Mouse (Mus musculus) liver, embryonic 18 days (tissue): ENCODE data around the gene Tnfrsf25. TPM values are rescaled to one million over a fixed set of nuclear protein-coding genes. Genes with fewer than 3 reads are reported as not detected.

Source experiments
- polyA plus RNA-seq: library from polyadenylated mRNA; depleted of rRNA; stranded (reverse); fragments of >200 nt; gene quantifications from 2 replicates; pipeline ENCODE4 v1.2.3, GENCODE M21; 2012; rRNA removed

Tnfrsf25 gene
- polyA plus RNA-seq: 0.39 and 0.46 TPM in 2 replicates

GRCm38 (mm10) chr4:152115921-152116612, at the start of gene Tnfrsf25:
Tnfrsf25 (plus strand) TSS chr4:152115934.

GRCm38 (mm10) chr4:152072121-152072601, 43.6 kb upstream of the Tnfrsf25 start, which contains the start of gene Plekhg5:
Plekhg5 (plus strand) TSS chr4:152072498.

GRCm38 (mm10) chr4:152151966-152152544, 36.3 kb downstream of the Tnfrsf25 start, which contains the start of gene Espn:
Espn (minus strand) TSS chr4:152152371.

GRCm38 (mm10) chr4:152158585-152159284, 43.0 kb downstream of the Tnfrsf25 start, which contains the start of gene Hes2:
Hes2 (plus strand) TSS chr4:152158867.

Other genes starting within 250 kb of the Tnfrsf25 start
- gene Dnajc11, start 182.2 kb upstream of the Tnfrsf25 start, polyA plus RNA-seq: 26.8 and 27.1 TPM in 2 replicates
- gene Thap3, start 126.9 kb upstream of the Tnfrsf25 start, polyA plus RNA-seq: 7.2 and 7.9 TPM in 2 replicates
- gene Phf13, start 119.7 kb upstream of the Tnfrsf25 start, polyA plus RNA-seq: 1.9 and 2.0 TPM in 2 replicates
- 3.0 and 3.4 TPM in 2 replicates for gene Klhl21, start 107.1 kb upstream of the Tnfrsf25 start, polyA plus RNA-seq
- 9.7 and 11.2 TPM in 2 replicates for gene Zbtb48, start 88.3 kb upstream of the Tnfrsf25 start, polyA plus RNA-seq
- 0.04 and 0.08 TPM in 2 replicates for gene Tas1r1, start 77.4 kb upstream of the Tnfrsf25 start, polyA plus RNA-seq
- 6.7 and 7.9 TPM in 2 replicates for gene Nol9, start 76.6 kb upstream of the Tnfrsf25 start, polyA plus RNA-seq
- gene Plekhg5, start 43.4 kb upstream of the Tnfrsf25 start, polyA plus RNA-seq: 2.6 TPM in 2 replicates
- 1.3 and 1.6 TPM in 2 replicates for gene Espn, start 36.4 kb downstream of the Tnfrsf25 start, polyA plus RNA-seq
- gene Hes2, start 42.9 kb downstream of the Tnfrsf25 start, polyA plus RNA-seq: not detected in 2 replicates
- gene Acot7, start 62.2 kb downstream of the Tnfrsf25 start, polyA plus RNA-seq: 9.0 and 9.1 TPM in 2 replicates
- gene Gpr153, start 158.3 kb downstream of the Tnfrsf25 start, polyA plus RNA-seq: 1.4 TPM in 2 replicates
- not detected in 2 replicates for gene Hes3, start 175.7 kb downstream of the Tnfrsf25 start, polyA plus RNA-seq
- 5.0 and 5.1 TPM in 2 replicates for gene Icmt, start 181.3 kb downstream of the Tnfrsf25 start, polyA plus RNA-seq
- 0.10 and 0.15 TPM in 2 replicates for gene Rnf207, start 203.1 kb downstream of the Tnfrsf25 start, polyA plus RNA-seq
- gene Rpl22, start 209.8 kb downstream of the Tnfrsf25 start, polyA plus RNA-seq: 335 and 350 TPM in 2 replicates
- 0.04 and 0.05 TPM in 2 replicates for gene Chd5, start 222.7 kb downstream of the Tnfrsf25 start, polyA plus RNA-seq